Mouse (Mus musculus): ENCODE data around the gene Olfml2a. TPM values are rescaled to one million over a fixed set of nuclear protein-coding genes. Genes with fewer than 3 reads are reported as not detected.

The Olfml2a gene
- polyA plus RNA-seq, 1 experiment from 2014 or later = 2.7 TPM

Other genes with a start within 250 kb of the Olfml2a start
- gene Nr5a1, start 217.4 kb upstream of the Olfml2a start, polyA plus RNA-seq (2014; fragmentation: Nextera tagmentation; extraction: Ambion mirVana) = 0.16 TPM in 1 of 2 replicates, not detected in the other
- 1.3 TPM in 2 replicates for gene Nr6a1, start 4.3 kb upstream of the Olfml2a start, polyA plus RNA-seq (2014; fragmentation: Nextera tagmentation; extraction: Ambion mirVana)
- gene Wdr38, start 65.5 kb downstream of the Olfml2a start, polyA plus RNA-seq (2014; fragmentation: Nextera tagmentation; extraction: Ambion mirVana) = 1.1 and 1.7 TPM in 2 replicates
- 106 and 115 TPM in 2 replicates for gene Arpc5l, start 73.4 kb downstream of the Olfml2a start, polyA plus RNA-seq (2014; fragmentation: Nextera tagmentation; extraction: Ambion mirVana)
- 1,159 and 1,170 TPM in 2 replicates for gene Rpl35, start 73.6 kb downstream of the Olfml2a start, polyA plus RNA-seq (2014; fragmentation: Nextera tagmentation; extraction: Ambion mirVana)
- 30.2 and 33.4 TPM in 2 replicates for gene Golga1, start 133.6 kb downstream of the Olfml2a start, polyA plus RNA-seq (2014; fragmentation: Nextera tagmentation; extraction: Ambion mirVana)

Measured in limb, embryonic 11.5 days (tissue).